Mouse (Mus musculus): ENCODE measurements around the gene Aff3.

DNA sequence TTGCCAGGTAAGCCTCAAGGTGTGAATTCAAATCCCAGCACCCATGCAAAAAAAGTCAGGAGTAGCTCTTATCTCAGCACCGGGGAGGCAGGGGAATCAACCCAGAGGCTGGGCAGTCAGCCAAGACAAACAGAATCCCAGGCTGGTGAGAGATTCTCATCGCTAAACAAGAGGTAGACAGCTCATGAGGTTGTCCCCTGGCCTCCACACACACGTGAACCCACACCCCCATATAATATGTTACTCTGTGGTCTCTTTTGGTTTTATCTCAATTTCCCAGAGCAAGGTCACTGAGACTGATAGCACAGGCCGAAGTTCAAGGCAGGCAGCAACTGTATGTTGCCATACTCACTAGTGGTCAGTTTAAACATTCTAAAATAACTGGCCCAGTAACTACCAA, 422.2 kb downstream of the Aff3 start:
- TF ChIP-seq POLR2A (IDR thresholded peaks at IDR 0.05; ENCODE audit: borderline replicate concordance, extremely low read depth, low read depth, low read length) (no peak), CTCF (IDR thresholded peaks at IDR 0.05; ENCODE audit: insufficient read depth, low read length) (no peak)

Data from lung, adult 2 months (tissue).